Mouse (Mus musculus) large intestine, adult 2 months (tissue): ENCODE results near the gene Gm20388. TPM values are rescaled to one million over a fixed set of nuclear protein-coding genes. Genes with fewer than 3 reads are reported as not detected.

ENCODE experiments used
- DNase-seq: peaks from one replicate; pipeline ENCODE4 v3.0.0-alpha.2; 2012; ENCODE audit warnings: low read depth, low spot score
- whole genome bisulfite sequencing: fragments of 180-500 bp; shearing (Covaris S2); methylation state at CpG from one replicate; pipeline ENCODE4 v1.1.7; 2018; 5-methylcytosine and 5-hydroxymethylcytosine counted together
- polyA plus RNA-seq: library from polyadenylated mRNA; depleted of rRNA; stranded (reverse); fragments of >200 nt; gene quantifications from 2 replicates; pipeline ENCODE4 v1.2.3, GENCODE M21; 2012

Gm20388 gene
- polyA plus RNA-seq, 1 experiment: 31.5 TPM

GRCm38 (mm10) chr8:124277951-124278910 lies 4367.6 kb downstream of the Gm20388 start:
- no peak for DNase-seq
- WGBS: 63% methylated on average over 24 of the region's 24 CpGs

- no peak for DNase-seq
These were observed 4368.5 kb downstream of the Gm20388 start for GRCm38 (mm10) chr8:124278956-124279689.

GRCm38 (mm10) chr8:124279690-124279985 lies 4369.0 kb downstream of the Gm20388 start:
- WGBS: 93% methylated on average over 5 of the region's 5 CpGs
- DNase-seq: no peak

More at GRCm38 (mm10) chr8:124278956-124279689, 4368.5 kb downstream of the Gm20388 start:
- 31% methylated on average over 7 of the region's 7 CpGs for WGBS

- 63% methylated on average over 11 of the region's 11 CpGs for WGBS
- no peak for DNase-seq
These were observed 4371.3 kb downstream of the Gm20388 start for GRCm38 (mm10) chr8:124281700-124282541.

DNA sequence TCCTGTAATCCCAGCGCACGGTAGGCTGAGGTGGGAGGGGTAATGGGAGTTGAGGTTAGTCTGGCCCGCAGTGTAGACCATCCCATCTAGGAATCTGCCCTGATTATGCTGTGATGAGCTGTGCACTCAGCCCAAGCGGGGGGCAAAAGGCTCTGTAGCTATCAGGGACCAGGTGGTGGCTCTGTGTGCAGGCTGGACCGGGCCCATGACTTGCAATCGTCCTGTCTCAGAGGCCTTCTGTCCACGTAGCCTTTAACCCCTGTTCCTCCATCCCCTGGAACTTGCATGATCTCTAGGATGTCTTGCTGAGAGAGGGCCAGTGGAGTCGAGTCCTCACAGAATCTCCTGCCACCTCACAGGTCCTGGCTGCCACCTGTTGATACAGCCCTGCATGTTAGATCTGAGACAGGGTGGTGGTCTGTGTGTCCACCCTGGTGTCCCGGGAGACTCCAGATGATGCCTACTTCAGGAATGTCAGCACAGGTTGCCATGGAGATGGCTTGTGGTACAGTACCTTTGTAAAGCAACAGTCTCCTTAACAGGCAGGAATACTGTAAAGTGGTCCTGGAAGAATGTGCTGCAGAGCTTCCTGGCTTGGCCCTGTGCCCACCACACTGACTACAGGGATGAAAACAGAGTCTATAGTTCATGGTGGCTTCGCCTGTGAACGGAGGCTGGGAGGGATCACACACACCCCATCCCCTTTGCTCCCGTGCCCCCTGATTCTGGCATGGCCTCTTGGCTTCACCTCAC lies 4372.4 kb downstream of the Gm20388 start:
- 83% methylated on average over 12 of the region's 12 CpGs for WGBS
- no peak for DNase-seq

GRCm38 (mm10) chr8:124283644-124284332 lies 4373.1 kb downstream of the Gm20388 start:
- WGBS: 79% methylated on average over 11 of the region's 11 CpGs
- DNase-seq: no peak

GRCm38 (mm10) chr8:124284333-124284711 lies 4373.7 kb downstream of the Gm20388 start:
- WGBS: 69% methylated on average over 6 of the region's 6 CpGs
- DNase-seq: no peak

- DNase-seq: no peak
- 16% methylated on average over 9 of the region's 9 CpGs for WGBS
These were observed 4374.4 kb downstream of the Gm20388 start for GRCm38 (mm10) chr8:124284984-124285576.

GRCm38 (mm10) chr8:124286461-124287124 lies 4376.0 kb downstream of the Gm20388 start:
- 49% methylated on average over 4 of the region's 4 CpGs for WGBS
- DNase-seq: no peak

DNA sequence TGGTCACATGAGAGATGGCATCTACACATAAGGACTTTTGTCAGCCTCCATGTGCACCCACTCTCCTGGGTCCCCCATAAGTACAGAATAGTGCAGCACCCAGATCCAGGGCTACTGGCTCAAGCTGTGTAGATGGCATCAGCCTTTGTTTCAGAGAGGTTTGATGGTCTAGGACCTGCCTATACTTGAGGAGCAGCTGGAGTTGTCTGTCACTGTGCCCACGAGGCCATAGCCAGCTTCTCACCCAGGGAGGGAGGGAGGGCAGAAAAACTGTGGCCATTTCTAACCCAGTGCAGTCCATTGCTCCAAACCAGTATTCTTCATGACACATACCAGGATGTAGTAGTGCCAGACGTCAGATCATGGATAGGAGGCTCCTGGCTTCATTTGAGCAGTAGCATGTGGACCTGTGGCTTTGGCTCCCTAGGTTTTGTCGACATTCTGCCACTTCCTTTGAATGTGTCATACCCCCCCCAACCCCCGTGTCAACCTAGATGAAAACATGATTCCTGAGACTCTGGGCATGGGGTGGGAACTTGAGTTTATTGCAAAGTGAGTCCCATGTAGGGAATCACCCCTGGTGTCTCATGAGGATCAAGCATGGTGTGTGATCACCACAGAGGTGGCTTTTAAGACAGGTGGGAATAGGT lies 4377.7 kb downstream of the Gm20388 start:
- no peak for DNase-seq
- 78% methylated on average over 4 of the region's 4 CpGs for WGBS

- 86% methylated on average over 5 of the region's 5 CpGs for WGBS
- no peak for DNase-seq
These were observed 4378.9 kb downstream of the Gm20388 start for GRCm38 (mm10) chr8:124289481-124290050.

GRCm38 (mm10) chr8:124290911-124291691 lies 4380.5 kb downstream of the Gm20388 start:
- no peak for DNase-seq
- 79% methylated on average over 9 of the region's 9 CpGs for WGBS

GRCm38 (mm10) chr8:124291693-124292092 lies 4381.1 kb downstream of the Gm20388 start:
- DNase-seq: no peak
- WGBS: 61% methylated on average over 5 of the region's 5 CpGs

DNA sequence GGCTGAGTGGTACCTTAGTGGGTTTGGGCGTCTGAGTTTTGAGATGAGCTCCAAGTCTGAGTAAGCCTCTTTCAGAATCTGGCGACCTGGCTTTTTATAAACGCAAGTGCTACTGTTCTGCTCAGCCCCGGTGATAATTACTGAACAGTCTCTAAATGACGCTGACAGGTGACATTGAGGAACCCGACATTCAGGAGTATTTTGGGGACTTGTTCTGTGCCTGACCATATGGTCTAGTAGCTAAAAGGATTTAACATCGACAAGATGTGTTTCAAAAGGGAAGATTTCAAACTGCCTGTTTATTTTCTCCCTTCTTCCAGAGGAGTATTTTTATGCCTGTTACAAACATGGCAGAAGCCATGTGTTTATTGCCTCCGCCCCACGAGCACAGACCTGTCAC lies 4382.3 kb downstream of the Gm20388 start:
- 81% methylated on average over 9 of the region's 9 CpGs for WGBS
- DNase-seq: no peak

DNA sequence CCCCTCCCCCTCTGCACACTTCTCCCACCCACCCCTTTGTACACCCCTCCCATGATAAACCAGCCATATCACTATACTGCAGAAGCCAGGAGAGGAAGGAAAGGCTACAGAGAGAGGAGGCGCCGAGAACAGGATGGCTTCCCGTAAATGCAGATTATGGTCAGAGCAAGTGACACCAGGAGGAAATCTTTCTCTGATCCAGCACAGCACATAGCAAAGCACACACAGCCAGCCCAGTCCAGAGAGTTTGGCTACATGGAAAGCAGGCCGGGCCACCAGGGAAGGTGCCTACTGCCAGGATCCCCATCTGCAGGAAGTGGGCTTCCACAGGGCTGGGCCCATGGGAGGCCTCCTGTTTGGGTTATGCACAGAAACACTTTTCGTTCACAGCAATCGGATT lies 4383.8 kb downstream of the Gm20388 start:
- DNase-seq: no peak
- 62% methylated on average over 6 of the region's 6 CpGs for WGBS

GRCm38 (mm10) chr8:124294900-124295299 lies 4384.3 kb downstream of the Gm20388 start:
- 69% methylated on average over 10 of the region's 10 CpGs for WGBS
- no peak for DNase-seq
